Mouse (Mus musculus): ENCODE measurements around the gene Tulp4. TPM values are rescaled to one million over a fixed set of nuclear protein-coding genes. Genes with fewer than 3 reads are reported as not detected.

The Tulp4 gene
- polyA plus RNA-seq, 1 experiment from 2014 or later = 44.2 TPM

DNA sequence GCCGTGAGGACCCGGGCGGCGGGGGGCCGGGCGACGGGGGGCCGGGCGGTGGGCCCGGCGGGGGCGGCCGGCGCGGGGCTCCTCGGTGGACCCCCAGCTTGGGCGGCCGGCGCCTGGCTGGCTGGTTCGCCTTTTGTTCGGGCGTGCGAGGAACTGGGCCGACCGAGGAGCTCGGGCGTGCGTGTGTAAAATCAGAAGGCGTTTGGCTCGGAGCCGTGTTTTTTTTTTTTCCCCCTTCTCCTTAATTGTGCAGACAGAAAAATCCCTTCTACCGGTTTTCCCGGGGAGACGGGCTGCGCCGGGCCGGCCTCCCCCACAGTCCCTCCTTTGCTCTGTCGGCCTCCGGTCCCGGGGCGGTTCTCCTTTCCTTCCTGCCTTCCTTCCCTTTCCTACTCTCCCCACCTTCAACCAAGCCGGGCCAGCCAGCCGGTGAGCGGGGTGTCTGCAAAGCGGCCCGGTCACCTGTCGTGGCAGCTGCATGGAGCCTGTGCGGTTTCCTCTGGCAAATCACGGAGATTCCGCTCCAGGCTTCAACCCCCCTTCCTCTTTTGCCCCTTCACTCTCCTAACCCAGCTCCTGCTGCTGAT, 871 bp downstream of the Tulp4 start:
- Histone ChIP-seq H3K27ac (peak overlapping the region; percentile 59), H3K4me3 (ENCODE audit: inconsistent target) (peak overlapping the region; percentile 61), H3K36me3 (ENCODE audit: inconsistent target) (no peaks in the 10 kb centered on the region), H3K79me2 (ENCODE audit: inconsistent target) (peaks cover 52% of the 10 kb centered on the region)
- under 1% methylated on average over 37 of the region's 50 CpGs for WGBS (ENCODE audit: missing documents)

DNA sequence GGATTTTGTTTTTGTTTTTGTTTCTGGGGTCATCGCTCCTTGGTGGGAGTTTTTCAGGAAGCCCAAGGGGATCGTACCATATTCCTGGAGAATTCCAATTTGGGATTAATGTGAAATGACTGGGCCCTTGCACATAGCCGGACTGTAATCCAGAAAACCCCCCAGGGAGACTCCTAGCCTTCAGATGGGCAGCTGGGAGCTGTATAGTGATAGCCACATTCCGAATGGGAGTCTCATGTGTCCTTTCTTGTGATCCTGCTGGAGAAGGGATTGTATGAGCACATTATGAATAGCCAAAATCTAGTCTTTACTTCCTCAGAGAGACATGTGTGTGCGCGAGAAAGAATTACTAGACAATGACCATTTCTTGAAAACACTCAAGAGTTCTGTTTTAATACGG, 1.9 kb downstream of the Tulp4 start:
- no peak overlapping the region for H3K27ac ChIP-seq
- peaks cover 62% of the 10 kb centered on the region for H3K79me2 ChIP-seq (ENCODE audit: inconsistent target)
- 88% methylated on average over 7 of the region's 7 CpGs for WGBS (ENCODE audit: missing documents)
- peak overlapping the region; percentile 61; the same call in 1 of the 2 replicates for H3K4me3 ChIP-seq (ENCODE audit: inconsistent target)
- H3K36me3 ChIP-seq (ENCODE audit: inconsistent target) = no peaks in the 10 kb centered on the region

DNA sequence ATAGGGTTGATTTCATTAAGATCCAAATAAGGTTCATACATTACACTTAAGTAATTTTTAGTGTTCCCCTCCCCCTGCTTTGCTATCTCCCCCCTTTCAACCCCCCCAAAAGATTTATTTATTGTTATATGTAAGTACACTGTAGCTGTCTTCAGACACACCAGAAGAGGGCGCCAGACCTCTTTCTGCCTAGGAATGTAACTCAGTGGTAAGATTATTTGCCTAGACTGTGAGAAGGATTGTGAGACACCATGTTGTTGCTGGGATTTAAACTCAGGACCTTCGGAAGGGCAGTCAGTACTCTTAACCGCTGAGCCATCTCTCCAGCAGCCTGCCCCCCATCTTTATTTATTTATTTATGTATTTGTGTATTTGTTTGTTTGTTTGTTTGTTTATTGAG, 4.7 kb downstream of the Tulp4 start:
- Histone ChIP-seq H3K4me3 (ENCODE audit: inconsistent target) (no peak overlapping the region), H3K79me2 (ENCODE audit: inconsistent target) (peaks cover 90% of the 10 kb centered on the region), H3K27ac (no peak overlapping the region), H3K36me3 (ENCODE audit: inconsistent target) (no peaks in the 10 kb centered on the region)
- WGBS (ENCODE audit: missing documents) = 74% methylated on average over 3 of the region's 3 CpGs

DNA sequence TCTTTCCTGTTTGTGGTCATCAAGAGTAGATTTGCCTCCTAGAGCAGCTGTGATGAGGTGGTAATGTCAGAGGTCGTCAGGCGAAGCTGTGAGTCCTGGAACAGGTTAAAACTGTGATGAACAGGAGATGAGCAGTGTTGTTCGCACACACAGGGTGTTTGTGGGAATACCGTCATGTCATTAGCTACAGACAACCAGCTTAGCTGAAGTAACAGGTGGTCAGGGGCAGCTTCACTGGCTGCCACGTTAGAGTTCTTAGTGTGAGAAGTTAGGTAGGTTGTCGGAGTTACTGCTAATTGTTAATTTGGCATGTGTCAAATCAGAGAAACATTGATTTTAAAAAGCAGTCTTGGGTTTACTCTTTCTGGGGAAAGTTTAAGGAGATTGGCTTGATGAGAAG, 7.4 kb downstream of the Tulp4 start:
- no peak overlapping the region for H3K4me3 ChIP-seq (ENCODE audit: inconsistent target)
- H3K27ac ChIP-seq = no peak overlapping the region
- 90% methylated on average over 6 of the region's 6 CpGs for WGBS (ENCODE audit: missing documents)
- H3K36me3 ChIP-seq (ENCODE audit: inconsistent target) = no peaks in the 10 kb centered on the region
- peaks cover 100% of the 10 kb centered on the region for H3K79me2 ChIP-seq (ENCODE audit: inconsistent target)

DNA sequence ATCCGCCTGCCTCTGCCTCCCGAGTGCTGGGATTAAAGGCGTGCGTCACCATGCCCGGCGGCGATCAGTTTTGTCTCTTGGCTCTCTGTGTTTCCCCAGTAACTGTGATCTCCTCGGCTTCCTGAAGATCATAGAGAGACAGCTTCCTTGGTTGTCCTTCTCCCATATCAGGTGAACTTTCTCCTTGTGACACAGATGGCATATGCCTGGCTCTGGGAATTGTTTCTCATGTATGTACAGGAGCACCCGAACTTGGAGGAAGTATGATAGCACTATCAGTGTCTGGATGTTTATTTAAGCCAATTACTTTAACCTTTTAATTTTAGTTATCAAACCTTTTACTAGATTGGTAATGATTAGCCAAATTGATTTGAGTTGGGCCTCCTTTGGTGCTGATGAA, 8.8 kb downstream of the Tulp4 start:
- H3K4me3 ChIP-seq (ENCODE audit: inconsistent target) = no peak overlapping the region
- H3K36me3 ChIP-seq (ENCODE audit: inconsistent target) = no peaks in the 10 kb centered on the region
- 81% methylated on average over 5 of the region's 9 CpGs for WGBS (ENCODE audit: missing documents)
- no peak overlapping the region for H3K27ac ChIP-seq
- peaks cover 100% of the 10 kb centered on the region for H3K79me2 ChIP-seq (ENCODE audit: inconsistent target)

DNA sequence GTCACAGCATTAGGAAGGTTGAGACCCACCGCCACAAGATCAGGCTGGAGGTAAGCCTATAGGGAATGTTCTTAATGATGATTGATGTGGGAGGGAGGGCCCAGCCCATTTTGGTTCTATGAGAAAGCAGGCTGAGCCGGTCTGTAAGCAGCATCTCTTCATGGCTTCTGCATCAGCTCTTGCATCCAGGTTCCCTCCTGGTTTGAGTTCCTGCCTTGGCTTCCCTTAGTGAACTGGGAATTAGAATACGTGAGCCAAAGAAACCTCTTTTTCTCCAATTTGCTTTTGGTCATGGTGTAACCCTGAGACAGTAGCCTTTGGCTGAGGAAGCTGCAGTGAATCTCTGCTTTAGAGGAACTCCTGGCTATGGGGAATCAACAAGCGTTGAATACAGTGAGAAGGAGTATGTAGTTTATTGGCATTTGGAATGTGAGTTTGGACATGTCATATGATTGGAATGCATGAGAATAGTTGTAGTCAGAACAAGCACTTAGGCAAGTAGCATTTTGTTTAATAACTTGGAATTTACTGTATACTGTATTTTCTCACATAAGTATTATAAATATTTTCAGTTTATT, 11.0 kb downstream of the Tulp4 start:
- Histone ChIP-seq H3K27ac (no peak overlapping the region), H3K79me2 (ENCODE audit: inconsistent target) (peaks cover 86% of the 10 kb centered on the region), H3K4me3 (ENCODE audit: inconsistent target) (no peak overlapping the region), H3K36me3 (ENCODE audit: inconsistent target) (peaks cover 3% of the 10 kb centered on the region; the same call in 1 of the 2 replicates)
- WGBS (ENCODE audit: missing documents) = 94% methylated on average over 4 of the region's 4 CpGs

DNA sequence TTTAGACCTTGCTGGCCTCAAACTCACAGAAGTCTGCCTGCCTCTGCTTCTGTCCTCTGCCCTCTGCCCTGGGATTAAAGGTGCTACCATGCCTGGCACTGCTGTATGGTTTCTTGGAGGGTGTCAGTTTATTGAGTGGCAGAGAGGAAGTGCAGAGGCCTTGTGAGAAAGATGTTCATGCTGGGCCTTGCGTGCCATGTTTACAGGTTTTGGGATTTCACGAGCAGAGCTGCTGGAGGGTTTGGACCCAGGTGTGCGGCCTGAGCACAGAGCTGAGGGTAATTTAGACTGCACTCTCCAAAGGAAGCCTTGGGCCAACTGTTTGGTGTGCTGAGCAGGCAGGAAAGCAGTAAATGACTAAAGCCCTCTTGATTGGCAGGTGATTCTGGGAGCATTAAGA, 11.7 kb downstream of the Tulp4 start:
- WGBS (ENCODE audit: missing documents) = 86% methylated on average over 3 of the region's 3 CpGs
- Histone ChIP-seq H3K36me3 (ENCODE audit: inconsistent target) (peaks cover 10% of the 10 kb centered on the region; the same call in 1 of the 2 replicates), H3K79me2 (ENCODE audit: inconsistent target) (peaks cover 79% of the 10 kb centered on the region), H3K4me3 (ENCODE audit: inconsistent target) (no peak overlapping the region), H3K27ac (no peak overlapping the region)

DNA sequence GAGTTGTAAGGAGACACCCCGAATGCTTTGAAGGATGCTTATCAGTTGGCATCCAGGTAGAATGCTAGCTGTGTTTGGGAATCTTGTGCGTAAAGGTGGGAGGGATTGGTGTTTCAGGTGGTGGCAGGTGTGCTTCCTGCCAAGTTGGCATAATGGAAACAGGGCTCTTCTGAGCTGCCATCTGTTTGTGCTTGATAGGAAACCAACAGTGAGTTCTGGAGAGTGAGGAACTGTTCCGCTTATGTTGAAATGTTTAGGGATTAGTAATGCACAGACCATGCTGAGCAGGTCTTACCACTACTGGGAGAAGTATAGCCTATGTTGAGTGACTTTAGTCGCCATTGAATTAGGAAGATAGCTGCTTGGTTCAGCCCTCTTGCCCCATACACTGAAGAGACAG, 12.6 kb downstream of the Tulp4 start:
- H3K36me3 ChIP-seq (ENCODE audit: inconsistent target) = peaks cover 17% of the 10 kb centered on the region; the same call in 1 of the 2 replicates
- H3K4me3 ChIP-seq (ENCODE audit: inconsistent target) = no peak overlapping the region
- 95% methylated on average over 4 of the region's 4 CpGs for WGBS (ENCODE audit: missing documents)
- H3K27ac ChIP-seq = no peak overlapping the region
- H3K79me2 ChIP-seq (ENCODE audit: inconsistent target) = peaks cover 70% of the 10 kb centered on the region

DNA sequence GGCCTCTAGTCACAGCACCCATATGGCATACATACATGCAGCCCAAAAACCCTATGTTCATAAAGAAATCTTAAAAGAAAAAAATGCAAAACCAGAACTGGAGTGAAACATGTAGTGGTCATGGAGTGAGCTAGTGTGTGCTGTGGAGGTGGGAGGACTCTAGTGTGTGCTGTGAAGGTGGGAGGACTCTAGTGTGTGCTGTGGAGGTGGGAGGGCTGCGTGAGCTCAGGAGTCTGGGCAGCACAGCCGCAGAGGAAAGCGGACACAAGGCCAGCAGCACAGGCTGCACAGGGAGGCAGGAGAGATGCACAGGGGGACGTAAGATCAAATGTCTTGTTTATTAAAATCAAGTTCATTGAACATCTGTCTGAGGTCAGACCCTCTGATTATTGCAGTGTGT, 17.5 kb downstream of the Tulp4 start:
- H3K27ac ChIP-seq = no peak overlapping the region
- 100% methylated on average over 4 of the region's 4 CpGs for WGBS (ENCODE audit: missing documents)
- no peak overlapping the region for H3K4me3 ChIP-seq (ENCODE audit: inconsistent target)
- H3K36me3 ChIP-seq (ENCODE audit: inconsistent target) = peaks cover 25% of the 10 kb centered on the region; the same call in 1 of the 2 replicates
- H3K79me2 ChIP-seq (ENCODE audit: inconsistent target) = peaks cover 21% of the 10 kb centered on the region

DNA sequence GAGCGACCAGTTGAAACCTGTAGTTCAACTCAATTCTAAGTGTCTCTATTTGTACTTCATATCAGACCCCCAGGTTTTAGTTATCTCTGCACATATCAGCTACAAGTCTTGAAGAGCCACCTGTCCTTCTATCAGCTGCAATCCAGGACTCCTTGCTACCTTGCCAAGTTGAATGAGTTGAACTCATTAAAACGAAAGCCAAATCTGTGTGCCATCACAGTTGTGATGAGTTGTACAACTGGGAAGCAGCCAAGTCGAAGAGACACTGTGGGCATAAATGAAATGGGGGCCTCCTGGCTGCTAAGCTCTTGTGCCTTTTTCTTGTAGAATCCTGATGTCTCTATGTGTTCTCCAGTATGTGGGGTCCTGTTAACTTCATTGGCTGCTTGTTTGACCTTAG, 19.2 kb downstream of the Tulp4 start:
- H3K4me3 ChIP-seq (ENCODE audit: inconsistent target) = no peak overlapping the region
- H3K79me2 ChIP-seq (ENCODE audit: inconsistent target) = peaks cover 4% of the 10 kb centered on the region
- WGBS (ENCODE audit: missing documents) = 97% methylated on average over 3 of the region's 3 CpGs
- H3K27ac ChIP-seq = no peak overlapping the region
- peaks cover 25% of the 10 kb centered on the region; the same call in 1 of the 2 replicates for H3K36me3 ChIP-seq (ENCODE audit: inconsistent target)

DNA sequence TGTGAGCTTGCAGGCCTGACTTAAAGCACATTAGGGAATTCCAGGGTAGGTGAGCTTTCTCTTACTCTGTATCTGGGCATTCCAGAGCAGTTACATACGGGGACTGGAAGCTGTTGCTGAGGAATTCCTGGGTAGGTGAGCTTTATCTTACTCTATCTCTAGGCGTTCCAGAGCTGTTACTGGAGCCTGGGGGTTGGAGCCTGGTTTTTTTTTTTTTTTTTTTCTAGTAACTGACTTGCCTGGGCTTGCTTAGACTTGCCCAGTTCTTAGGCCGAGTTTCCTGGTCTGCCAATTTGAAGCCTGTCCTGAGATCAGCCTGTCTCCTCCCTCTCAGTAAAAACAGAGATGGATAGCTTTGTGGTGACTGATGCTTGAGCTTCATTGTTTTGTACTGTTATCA, 21.8 kb downstream of the Tulp4 start:
- H3K36me3 ChIP-seq (ENCODE audit: inconsistent target) = 0 out of 2 replicates have a peak, but pooled peaks cover 14% of the 10 kb centered on the region
- H3K79me2 ChIP-seq (ENCODE audit: inconsistent target) = no peaks in the 10 kb centered on the region
- no peak overlapping the region for H3K4me3 ChIP-seq (ENCODE audit: inconsistent target)
- 91% methylated on average over 3 of the region's 3 CpGs for WGBS (ENCODE audit: missing documents)
- H3K27ac ChIP-seq = 0 out of 2 replicates have a peak overlapping the region, but pooled peaks have one; percentile 2

DNA sequence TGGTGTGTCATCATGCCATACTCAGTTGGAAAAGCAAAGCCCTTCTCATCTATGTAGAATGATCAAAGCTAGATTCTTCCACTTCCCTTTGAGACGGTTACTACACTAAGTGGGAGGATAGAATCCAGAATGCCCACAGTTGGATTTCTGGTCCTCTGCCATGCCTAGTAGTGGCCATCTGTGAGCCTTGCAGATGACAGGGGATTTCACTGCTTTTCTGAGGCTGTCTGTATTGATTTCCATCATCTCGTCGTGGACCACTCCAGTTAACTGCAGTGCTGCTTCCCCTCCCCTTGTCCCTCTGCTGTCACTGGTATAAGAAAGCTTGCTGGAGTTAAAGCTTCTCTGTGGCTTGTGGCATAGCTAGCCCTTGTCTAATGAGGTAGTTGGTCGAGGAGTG, 23.1 kb downstream of the Tulp4 start:
- WGBS (ENCODE audit: missing documents) = 82% methylated on average over 4 of the region's 4 CpGs
- Histone ChIP-seq H3K4me3 (ENCODE audit: inconsistent target) (no peak overlapping the region), H3K79me2 (ENCODE audit: inconsistent target) (no peaks in the 10 kb centered on the region), H3K36me3 (ENCODE audit: inconsistent target) (0 out of 2 replicates have a peak, but pooled peaks cover 4% of the 10 kb centered on the region), H3K27ac (no peak overlapping the region)

DNA sequence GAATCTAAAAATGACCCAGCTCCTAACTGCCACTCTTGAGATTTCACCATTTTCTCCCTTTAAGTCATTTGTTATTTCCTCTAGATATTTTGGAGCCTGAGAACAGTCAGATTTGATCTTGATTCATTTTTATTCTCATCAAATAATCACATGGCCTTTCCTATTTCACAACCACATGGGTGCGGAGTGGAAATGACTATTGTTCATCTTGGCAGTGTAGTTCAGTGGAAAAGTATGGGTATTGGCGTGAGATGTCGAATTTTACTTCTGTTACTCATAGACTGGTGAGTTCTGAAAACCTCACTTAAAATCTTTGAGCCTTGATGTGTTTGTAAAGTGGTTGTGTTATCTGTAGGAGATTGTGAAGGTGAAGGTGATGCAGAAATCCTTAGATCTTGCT, 24.8 kb downstream of the Tulp4 start:
- Histone ChIP-seq H3K36me3 (ENCODE audit: inconsistent target) (no peaks in the 10 kb centered on the region), H3K79me2 (ENCODE audit: inconsistent target) (no peaks in the 10 kb centered on the region), H3K27ac (no peak overlapping the region), H3K4me3 (ENCODE audit: inconsistent target) (no peak overlapping the region)
- 92% methylated on average over 3 of the region's 3 CpGs for WGBS (ENCODE audit: missing documents)

DNA sequence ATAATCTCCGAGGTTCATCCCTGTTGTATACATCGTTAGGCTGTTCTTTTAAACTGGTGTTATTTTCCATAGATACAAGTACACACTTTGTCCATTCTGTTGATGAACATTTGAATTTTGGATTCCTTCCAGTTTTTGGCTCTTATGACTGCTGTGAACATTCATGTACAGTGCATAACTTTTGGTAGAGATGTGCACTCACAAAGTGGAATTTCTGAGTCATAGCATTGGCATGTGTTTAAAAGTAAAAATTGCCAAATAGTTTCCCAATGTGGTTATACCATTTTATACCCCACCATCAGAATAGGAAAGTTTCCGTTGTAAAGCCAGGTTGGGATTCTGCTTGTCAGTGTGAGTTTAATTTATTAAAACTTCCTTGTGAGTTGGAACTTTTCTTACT, 34.6 kb downstream of the Tulp4 start:
- no peaks in the 10 kb centered on the region for H3K79me2 ChIP-seq (ENCODE audit: inconsistent target)
- H3K27ac ChIP-seq = no peak overlapping the region
- 97% methylated on average over 3 of the region's 3 CpGs for WGBS (ENCODE audit: missing documents)
- no peak overlapping the region for H3K4me3 ChIP-seq (ENCODE audit: inconsistent target)
- peaks cover 8% of the 10 kb centered on the region for H3K36me3 ChIP-seq (ENCODE audit: inconsistent target)

DNA sequence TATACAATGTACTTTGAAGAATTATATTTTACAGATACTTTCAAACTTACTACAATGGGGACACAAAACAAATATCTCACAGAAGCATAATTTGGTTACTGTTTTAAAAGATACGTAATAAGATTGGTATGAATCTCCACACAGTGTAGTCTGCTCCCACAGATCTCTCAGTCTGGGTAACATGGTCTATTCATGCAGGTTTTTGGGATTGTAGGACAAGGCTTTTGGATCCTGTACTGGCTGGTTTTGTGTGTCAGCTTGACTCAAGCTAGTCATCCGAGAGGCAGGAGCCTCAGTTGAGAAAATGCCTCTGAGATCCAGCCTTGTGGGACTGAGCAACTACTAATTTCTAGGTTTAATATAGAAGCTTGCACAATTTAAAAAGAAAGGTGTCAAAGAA, 35.1 kb downstream of the Tulp4 start:
- Histone ChIP-seq H3K36me3 (ENCODE audit: inconsistent target) (peaks cover 8% of the 10 kb centered on the region), H3K79me2 (ENCODE audit: inconsistent target) (no peaks in the 10 kb centered on the region), H3K4me3 (ENCODE audit: inconsistent target) (no peak overlapping the region), H3K27ac (no peak overlapping the region)
- 96% methylated on average over 2 of the region's 2 CpGs for WGBS (ENCODE audit: missing documents)

All from macrophage (primary cell).